Mouse (Mus musculus) limb, embryonic 15.5 days (tissue): ENCODE data around the gene Csta1. TPM values are rescaled to one million over a fixed set of nuclear protein-coding genes. Genes with fewer than 3 reads are reported as not detected.

Experiments
- polyA plus RNA-seq: library from polyadenylated mRNA; unstranded; fragments of >200 nt; fragmentation: Nextera tagmentation; extraction: Ambion mirVana; gene quantifications from 2 replicates; pipeline ENCODE4 v1.2.1, GENCODE M21; 2015

The Csta1 gene
- polyA plus RNA-seq, 1 experiment from 2014 or later: 11.5 TPM

Other genes with a start within 250 kb of the Csta1 start
- 5.3 and 6.2 TPM in 2 replicates for gene Parp9, start 192.8 kb downstream of the Csta1 start, polyA plus RNA-seq
- 3.3 and 3.4 TPM in 2 replicates for gene Dtx3l, start 192.1 kb downstream of the Csta1 start, polyA plus RNA-seq
- 34.8 and 34.9 TPM in 2 replicates for gene Kpna1, start 152.5 kb downstream of the Csta1 start, polyA plus RNA-seq
- gene Wdr5b, start 90.1 kb downstream of the Csta1 start, polyA plus RNA-seq: 9.7 and 10.6 TPM in 2 replicates
- 729 and 794 TPM in 2 replicates for gene Fam162a, start 59.6 kb downstream of the Csta1 start, polyA plus RNA-seq
- gene Ccdc58, start 59.6 kb downstream of the Csta1 start, polyA plus RNA-seq: 80.8 and 85.0 TPM in 2 replicates
- gene Stfa2l1, start 25.6 kb upstream of the Csta1 start, polyA plus RNA-seq: 3.0 and 3.1 TPM in 2 replicates
- gene Gm5483, start 53.0 kb upstream of the Csta1 start, polyA plus RNA-seq: 2.8 and 4.0 TPM in 2 replicates
- gene Gm5416, start 79.2 kb upstream of the Csta1 start, polyA plus RNA-seq: 0.82 TPM in 1 of 2 replicates, not detected in the other
- gene 2010005H15Rik, start 90.2 kb upstream of the Csta1 start, polyA plus RNA-seq: 0.51 and 1.4 TPM in 2 replicates
- 66.7 and 70.7 TPM in 2 replicates for gene Stfa1, start 145.7 kb upstream of the Csta1 start, polyA plus RNA-seq
- gene BC117090, start 203.1 kb upstream of the Csta1 start, polyA plus RNA-seq: 2.8 and 3.1 TPM in 2 replicates
- 432 and 436 TPM in 2 replicates for gene BC100530, start 236.5 kb upstream of the Csta1 start, polyA plus RNA-seq